Mouse (Mus musculus): ENCODE data around the gene Lama1.

DNA sequence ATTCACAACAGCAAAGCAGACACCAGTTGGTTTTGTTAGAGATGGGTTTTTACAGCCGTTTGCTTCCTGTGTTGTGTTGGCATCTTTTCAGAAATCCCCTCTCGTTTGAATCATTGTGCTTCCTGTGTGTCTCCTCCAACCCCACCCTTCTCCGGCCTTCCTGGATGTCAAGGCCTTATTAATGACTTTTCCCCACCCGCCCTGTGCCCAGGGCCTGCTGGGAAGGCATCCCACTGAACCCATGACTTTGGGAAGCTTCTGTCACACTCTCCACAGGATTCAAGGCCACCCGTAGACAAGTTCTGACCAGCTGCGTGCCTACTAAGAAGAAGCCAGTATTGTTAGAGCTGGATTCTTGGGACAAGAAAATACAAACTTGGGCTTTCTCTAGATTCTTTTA lies 16.0 kb upstream of the Lama1 start:
- TF ChIP-seq CTCF (IDR thresholded peaks at IDR 0.05; ENCODE audit: borderline replicate concordance, control insufficient read depth, extremely low read depth, insufficient read depth, low read length, poor library complexity), result no peak
- TF ChIP-seq POLR2A (IDR thresholded peaks at IDR 0.05; ENCODE audit: control insufficient read depth, extremely low read depth, insufficient read depth, low read length, poor library complexity), result no peak

Measured in thymus, adult 2 months (tissue).